Mouse (Mus musculus) lung, postnatal 0 days (tissue): Measurements from ENCODE around the gene Olfr92.

Experiments
- CTCF ChIP-seq: IDR thresholded peaks from 2 replicates; pipeline ENCODE4 v1.5.1; 2016; ENCODE audit warnings: antibody characterized with exemption, mild to moderate bottlenecking
- EP300 ChIP-seq: IDR thresholded peaks from 2 replicates; pipeline ENCODE4 v1.6.1; 2016; ENCODE audit warnings: antibody characterized with exemption, mild to moderate bottlenecking, control low read depth

GRCm38 (mm10) chr17:37084632-37085031 is 35.3 kb downstream of the Olfr92 start:
- peak; percentile 42 for TF ChIP-seq CTCF
- no peak for TF ChIP-seq EP300
